Mouse (Mus musculus) G1E (cell line): ENCODE results near the gene Rhobtb1.

Experiments used
- CTCF ChIP-seq: IDR thresholded peaks from 2 replicates; pipeline ENCODE4 v1.5.1; 2012; ENCODE audit warnings: low read depth, low read length, inconsistent platforms, mixed read lengths
- GATA1 ChIP-seq: IDR thresholded peaks from 2 replicates; pipeline ENCODE4 v1.6.1; 2012; ENCODE audit warnings: borderline replicate concordance, low read length, inconsistent platforms, mixed read lengths
- GATA2 ChIP-seq: IDR thresholded peaks from 2 replicates; pipeline ENCODE4 v1.6.1; 2012; ENCODE audit warnings: low read depth, low read length, inconsistent platforms, borderline replicate concordance
- POLR2AphosphoS5 ChIP-seq: IDR thresholded peaks from 2 replicates; pipeline ENCODE4 v1.6.1; 2012; ENCODE audit warnings: low read depth, low read length, inconsistent platforms; ENCODE audit not compliant: insufficient replicate concordance
- TAL1 ChIP-seq: conservative IDR thresholded peaks from 2 replicates; pipeline ENCODE4 v1.6.1; 2012; ENCODE audit warnings: low read depth, low read length, inconsistent platforms, mixed read lengths

DNA sequence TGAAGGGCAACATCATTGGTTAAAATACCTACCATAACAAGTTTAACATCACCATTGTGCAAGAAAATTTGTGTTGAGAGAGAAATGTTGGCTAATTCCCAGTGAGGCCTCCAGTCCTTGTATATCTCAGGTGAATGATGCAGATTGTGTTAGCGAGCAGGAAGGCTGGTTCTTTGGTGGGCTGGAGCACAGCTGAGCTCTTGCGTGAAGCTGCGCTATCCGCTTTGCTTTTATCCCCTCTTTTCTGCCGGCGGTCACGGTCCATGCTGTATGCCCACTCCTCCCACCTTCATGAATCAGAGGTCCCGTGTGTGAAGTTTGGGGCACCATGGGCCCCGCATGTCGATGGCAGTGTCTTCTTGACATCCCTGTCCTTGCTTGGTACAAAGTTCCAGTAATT lies 58.8 kb downstream of the Rhobtb1 start:
- TF ChIP-seq CTCF (no peak), GATA1 (no peak), POLR2AphosphoS5 (no peak), GATA2 (no peak), TAL1 (no peak)
